Mouse (Mus musculus): ENCODE results near the gene Srsf1.

GRCm38 (mm10) chr11:88012621-88013244, 34.4 kb upstream of the Srsf1 start:
- no peak for TF ChIP-seq GATA2 (IDR thresholded peaks at IDR 0.05; ENCODE audit: borderline replicate concordance, low read depth, low read length)
- no peak for TF ChIP-seq CTCF (IDR thresholded peaks at IDR 0.05; ENCODE audit: low read depth, low read length)
- no peak for TF ChIP-seq GATA1 (IDR thresholded peaks at IDR 0.05; ENCODE audit: borderline replicate concordance, low read length)
- TF ChIP-seq TAL1 (conservative IDR thresholded peaks at IDR 0.05; ENCODE audit: low read depth, low read length): no peak

Data from G1E (cell line).